Mouse (Mus musculus): Measurements from ENCODE around the gene Flrt1. TPM values are rescaled to one million over a fixed set of nuclear protein-coding genes. Genes with fewer than 3 reads are reported as not detected.

The Flrt1 gene
- total RNA-seq, 2 experiments from 2014 or later, result 1.3 to 4.0 TPM

DNA sequence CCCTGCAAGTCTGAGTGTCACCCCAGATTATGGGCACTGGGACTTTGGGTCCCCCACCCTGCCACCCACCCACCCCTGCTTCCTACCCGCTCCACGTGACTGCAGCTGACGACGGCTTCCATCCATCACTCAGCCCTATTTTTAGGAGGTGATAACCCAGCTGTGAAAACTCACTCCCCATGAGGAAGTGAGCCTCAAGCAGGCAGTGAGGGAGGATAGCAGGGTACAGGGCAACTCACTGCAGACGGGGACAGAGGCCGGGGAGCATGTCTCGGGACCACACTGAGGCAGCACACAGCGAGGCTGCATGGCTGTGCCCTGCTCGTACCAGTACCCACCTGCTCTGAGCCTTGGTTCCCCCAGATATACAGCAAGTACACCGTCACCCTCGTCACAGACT, 24.8 kb upstream of the Flrt1 start:
- DNase-seq, result no peak

DNA sequence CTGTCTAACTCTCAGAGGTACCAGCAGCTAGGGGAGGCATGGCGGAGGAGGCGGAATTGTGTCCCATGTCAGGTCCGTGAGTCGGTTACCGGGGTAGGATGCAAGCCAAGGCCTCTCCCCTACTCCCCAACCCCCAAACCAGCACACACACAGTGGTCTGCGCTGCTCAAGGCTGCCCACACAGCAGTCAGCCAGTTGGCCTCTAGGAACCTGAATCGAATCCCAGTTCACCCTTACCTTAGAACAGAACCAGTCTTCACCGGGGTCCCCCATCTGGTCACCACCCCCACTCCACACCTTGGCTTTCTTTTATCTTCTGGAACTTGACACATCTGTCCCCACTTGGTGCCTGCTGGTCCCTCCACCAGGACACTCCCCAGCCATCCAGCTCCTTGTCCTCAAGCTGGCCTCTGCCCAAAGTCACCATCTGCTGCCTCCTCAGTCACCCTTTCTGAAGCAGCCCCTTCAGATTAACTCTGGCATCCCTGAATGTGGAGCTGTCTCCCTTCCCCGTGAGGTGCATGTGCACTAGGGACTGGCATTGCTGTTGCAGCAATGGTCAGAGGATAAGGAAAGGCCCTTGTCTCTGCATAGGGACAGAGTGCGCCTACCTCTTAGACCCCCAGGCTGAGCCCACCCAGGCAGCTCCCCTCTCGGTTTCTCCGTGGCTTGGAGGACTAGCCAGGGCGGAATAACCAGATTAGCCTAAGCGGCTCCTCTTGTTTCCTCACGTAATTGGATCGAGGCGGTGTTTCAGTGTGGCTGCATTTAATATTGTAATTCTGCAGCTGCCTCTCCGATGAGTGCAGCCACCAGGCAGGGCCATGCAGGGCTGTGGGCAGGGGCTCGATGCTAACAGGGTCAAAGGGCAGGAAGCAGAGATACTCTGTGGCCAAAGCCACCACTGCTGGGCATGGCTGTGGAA, 23.3 kb upstream of the Flrt1 start:
- no peak for DNase-seq

DNA sequence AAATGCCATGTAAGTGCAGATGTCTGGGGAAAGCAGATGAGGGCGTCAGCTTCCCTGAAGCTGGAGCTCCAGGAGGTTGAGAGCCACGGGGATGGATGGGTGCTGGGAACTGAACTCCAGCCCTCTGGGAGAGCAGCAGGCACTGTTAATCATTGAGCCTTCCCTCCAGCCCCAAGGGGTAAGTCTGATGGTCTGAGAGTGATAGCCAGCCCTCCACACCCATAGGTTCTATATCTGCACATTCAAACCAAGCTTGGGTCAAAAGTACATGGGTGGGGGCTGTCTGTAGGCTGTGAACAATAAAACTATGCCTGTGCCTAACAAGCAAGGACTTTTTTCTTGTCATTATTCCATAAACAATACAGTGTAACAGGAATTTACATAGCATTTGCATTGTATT, 21.4 kb upstream of the Flrt1 start:
- DNase-seq, result no peak

DNA sequence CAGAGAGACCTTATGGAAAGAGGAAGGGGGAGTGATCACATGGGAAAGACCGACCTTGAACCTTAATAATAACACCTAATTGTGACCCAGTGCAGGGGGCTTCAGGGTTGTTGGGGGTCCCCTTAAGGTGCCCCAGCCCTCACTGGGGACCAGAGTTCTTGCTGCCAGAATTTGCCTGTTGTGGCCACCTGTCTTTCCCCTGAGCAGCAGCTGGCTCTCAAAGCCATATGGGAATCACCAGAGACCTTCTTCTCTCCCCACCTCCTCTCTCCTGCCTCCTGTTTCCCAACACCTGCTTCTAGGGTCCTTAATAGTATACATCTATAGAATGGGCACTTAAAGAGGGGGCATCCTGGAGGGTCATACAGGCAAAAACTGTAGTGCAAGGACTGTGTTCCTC, 20.7 kb upstream of the Flrt1 start:
- no peak for DNase-seq

DNA sequence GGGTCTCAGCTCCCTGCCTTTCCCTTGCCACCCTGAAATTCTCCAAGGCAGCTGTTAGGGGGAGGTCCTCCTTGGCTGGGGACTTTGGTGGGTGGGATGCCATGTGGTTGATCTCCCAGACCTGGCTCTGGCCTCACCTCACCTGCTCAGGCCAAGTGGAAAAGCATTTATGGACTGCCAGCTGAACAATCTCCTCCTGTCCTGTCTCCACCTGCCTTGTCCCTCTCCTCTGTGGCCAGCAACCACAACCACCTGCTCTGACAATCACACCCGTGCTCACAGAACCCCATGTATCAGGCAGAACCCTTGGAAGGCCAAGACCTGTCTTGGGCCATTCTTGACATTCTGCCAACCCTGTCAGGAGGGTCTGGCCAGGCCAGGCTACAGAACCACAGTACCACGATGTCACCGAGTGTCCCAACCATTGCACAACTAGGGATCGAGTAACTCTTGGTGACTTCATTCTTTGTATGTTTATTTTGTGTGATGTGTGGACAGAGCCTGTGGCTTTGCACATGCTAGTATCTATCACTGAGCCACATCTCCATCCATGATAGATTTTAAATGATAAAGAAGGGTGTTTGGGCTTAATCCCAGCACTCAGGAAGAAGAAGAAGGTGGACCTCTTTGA, 20.1 kb upstream of the Flrt1 start:
- DNase-seq, result no peak

DNA sequence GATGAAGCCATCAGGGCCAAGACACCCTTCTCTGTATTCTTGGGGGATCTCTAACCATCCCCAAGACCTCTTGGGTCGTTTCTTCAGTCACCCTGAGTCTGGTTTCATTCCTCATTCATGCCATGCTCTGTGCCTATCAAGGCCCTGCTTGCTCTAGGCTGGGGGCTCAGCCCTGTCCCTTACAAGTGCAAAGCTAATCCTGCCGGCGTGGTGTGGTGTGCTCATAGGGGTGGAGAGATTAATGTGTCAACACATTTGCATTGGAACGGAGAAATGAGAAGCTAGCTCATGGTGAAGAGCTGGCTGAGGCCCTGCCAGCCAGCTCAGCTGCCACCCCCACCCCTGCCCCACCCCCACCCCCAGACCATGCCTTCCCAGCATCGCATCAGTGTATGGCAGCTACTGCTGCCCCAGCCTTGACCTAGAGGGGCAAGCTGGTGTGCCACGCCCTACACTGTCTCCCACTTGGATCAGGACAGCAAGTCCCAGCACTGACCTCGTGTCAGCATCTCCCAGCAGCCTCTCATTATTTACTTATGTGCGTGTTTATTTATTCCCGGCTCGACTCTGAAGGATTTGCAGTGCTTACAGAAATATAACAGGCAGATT, 17.3 kb upstream of the Flrt1 start:
- DNase-seq, result no peak

DNA sequence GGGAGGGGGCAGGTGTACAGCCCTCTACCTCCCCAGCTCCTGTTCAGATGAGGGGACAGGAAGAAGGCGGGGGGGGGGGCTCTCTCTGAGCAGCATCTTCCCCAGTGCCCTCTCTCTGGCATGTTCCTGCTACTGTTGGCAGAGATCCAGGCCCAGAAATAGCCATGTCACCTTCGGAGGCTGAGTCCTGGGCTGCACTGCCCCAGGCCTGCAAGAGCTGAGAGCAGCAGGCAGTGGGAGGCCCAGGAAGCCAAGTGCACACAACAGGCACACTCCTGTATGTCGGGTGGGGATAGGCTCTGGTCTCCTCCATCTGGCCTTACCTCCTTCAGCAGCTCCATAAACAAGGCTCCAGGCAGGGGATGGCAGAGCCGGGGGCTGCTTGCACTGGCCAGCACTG, 16.7 kb upstream of the Flrt1 start:
- peak; percentile 26 to 42 for DNase-seq

DNA sequence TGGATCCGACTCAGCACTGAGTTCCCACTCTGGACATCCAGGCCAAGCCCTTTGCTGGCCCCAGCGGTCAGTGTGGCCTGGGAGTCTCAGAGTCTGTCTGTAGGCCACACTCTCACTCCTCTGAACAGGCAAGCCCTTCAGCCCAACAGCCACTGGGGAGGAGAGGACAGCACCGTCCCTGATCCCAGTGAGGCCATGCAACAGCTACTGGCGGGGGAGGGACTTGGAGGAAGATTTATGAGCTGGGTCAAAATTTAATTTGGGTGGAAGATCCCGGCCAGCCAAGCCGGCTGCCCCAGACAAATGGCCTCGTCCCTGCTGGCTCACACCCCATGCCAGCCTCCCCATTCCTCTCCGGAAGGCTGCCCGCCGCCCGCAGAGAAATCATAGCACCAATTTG, 15.7 kb upstream of the Flrt1 start:
- DNase-seq, result peak; percentile 77

DNA sequence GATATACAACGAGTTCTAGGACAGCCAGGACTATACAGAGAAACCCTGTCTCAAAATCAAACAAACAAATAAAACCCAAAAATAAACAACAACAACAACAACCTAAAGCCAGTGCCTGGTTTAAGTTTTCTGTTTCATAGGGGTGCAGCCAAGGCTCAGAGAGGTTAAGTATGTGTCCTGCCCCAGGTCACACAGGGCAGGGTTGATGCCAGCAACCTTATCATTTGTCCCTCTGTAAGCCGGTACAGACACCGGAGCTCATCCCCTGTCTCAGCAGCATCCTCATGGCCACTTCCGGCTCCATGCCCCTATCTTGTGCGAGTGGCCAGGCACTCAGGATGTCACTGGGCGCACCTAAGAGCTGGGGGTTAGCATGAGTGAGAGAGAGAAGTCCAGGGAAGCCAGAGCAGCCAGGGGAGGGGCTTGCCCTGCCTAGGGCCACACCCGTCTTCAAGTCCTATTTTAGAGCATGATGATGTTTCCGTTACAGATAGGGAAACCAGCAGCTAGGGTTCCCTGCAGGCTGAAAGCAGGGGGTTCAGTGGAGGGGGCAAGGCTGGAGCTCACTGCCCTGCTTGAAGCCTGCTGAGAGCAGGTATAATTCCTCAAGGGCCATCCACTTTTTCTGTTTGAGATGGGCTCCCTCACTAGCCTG, 12.3 kb upstream of the Flrt1 start:
- no peak for DNase-seq

DNA sequence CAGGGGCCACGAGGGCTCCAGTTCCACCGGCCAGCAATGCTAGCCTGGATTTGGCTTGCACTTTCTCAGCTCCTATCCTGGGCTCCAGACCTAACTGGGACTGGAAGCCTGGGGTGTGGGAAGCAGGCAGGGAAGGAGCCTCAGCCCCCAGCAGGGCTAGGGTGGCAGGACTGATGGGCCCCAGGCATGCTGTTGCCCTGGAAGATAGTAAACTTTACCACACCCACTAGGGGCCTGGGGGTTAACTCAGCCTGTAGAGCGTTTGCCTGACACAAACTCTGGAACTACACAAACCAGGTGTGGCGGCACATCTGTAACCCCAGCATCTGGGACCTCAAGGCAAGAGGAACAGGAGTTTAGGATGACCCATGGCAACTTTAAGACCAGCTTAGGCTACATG, 11.6 kb upstream of the Flrt1 start:
- DNase-seq, result no peak

DNA sequence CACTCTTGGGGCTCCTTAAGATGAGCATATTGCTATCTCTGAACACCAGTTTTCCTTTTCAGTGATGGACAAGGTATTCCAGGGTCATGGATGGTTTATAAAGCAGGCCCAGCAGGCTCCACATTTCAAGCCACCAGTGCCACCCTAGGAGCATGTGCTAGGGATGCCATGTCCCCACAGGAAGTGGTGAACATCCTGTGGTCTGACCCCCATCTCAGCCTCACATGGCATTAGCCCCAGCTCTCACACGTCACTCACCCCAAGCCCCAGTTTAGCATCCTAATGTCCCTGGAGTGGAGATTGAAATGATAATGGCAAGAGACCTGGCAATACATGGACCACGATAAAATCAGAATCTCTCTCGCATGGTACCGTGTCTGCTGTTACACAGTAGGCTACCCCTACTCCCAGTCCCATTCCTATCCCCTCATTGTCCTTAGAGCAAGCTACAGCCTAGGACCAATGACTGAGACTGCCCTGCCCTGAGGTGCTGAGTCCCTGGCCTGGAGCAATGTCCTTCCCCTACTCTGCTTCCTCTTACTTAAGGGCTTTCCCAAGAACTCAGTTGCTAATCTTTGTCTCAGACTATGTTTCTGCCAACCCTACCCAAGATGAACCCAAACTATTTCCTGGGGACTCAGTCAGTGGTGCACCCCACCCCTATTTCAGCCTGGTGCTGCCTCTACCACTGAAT, 10.7 kb upstream of the Flrt1 start:
- no peak for DNase-seq

DNA sequence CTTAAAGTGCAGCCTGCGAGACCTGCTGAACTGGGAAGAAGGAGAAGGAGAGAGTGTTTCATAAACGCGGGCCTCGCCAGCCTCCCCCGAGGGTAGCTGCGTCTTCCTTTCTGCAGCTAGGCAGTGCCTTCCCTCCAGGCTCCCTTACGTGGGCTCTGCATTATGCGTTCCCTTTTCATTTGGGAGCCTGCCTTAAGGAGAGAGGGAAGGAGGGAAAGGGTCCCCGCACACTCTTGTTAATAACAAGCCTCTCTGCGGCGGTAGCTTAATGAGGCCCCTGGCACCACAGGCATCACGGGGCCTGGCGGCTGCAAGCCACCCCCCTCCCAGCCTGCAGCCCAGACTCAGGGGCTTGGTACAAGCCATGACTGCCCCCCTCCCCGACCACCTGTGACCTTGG, 8.0 kb upstream of the Flrt1 start:
- no peak for DNase-seq

DNA sequence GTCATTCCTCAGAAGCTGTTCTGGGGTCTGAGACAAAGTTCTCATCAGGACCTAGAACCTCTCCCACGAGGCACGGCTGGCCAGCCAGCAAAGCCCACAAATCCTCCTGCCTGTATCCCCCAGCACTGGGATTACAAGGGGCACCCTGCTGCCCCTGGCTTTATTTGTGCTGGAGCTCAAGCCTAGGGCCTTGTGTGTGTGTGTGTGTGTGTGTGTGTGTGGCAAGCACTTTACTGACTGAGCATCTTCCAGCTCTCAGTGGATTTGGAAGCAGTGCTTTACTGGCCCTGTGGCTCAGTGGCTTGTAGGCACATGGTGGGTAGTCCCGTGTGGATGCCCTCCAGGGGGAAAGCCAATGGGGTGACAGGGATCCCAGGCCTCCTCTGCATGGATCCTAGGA, 7.1 kb upstream of the Flrt1 start:
- DNase-seq, result no peak

DNA sequence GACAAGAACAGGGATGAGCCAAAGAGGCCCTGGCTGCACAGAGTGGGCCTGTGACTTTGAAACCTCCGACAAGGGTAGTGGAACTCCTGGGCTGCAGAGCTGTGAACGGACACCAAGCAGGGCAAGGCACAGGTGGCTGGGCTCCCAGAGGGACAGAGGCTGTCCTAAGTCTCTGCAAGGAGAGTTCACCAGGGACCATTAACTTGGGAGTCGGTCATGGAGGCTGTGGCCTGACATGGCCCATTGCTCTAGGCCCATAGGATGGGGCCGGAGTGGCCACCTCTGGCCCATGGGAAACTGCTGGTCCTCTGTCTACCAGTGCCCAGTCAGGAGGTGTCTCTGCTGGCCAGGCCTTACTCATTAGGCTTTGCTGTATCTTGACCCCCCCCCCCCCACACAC, 6.2 kb upstream of the Flrt1 start:
- DNase-seq, result no peak

DNA sequence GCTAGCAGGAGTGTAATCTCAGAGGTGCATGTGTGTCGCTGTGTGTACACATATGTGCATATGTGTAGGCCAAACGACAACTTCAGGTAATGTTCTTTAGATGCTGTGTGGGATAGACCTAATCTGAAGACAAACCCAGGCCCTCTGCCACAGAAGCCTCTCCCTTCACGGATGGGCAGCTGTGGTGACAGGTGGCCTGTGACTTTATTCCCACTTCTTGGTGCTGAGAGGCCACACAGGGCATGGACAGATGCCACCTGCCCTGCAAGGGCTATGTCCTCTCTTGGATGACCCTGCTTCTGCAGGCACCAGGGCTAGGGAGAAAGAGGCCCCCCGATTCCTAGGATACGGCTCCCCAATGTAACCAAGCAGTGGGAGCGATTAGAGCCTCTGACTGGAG, 5.8 kb upstream of the Flrt1 start:
- DNase-seq, result no peak

DNA sequence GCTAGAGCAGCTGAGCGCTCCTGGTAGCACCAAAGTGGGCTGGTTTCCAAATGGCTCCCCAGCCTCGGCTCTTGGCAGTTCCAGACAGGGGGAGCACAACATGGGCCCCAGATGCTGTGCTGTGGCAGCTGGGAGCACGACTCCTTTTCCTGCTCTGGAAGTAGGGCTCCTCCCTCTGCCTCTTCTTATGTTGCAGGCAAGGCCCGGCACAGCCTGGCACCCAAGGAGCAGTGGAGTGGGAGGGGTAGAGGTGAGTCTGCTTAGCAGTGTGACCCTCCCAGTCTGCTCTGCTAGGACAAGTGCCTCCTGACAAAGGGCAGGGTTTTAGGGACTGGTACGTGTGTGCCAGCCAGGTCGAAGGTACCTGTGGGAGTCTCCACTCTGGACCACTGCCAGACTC, 5.3 kb upstream of the Flrt1 start:
- no peak for DNase-seq

DNA sequence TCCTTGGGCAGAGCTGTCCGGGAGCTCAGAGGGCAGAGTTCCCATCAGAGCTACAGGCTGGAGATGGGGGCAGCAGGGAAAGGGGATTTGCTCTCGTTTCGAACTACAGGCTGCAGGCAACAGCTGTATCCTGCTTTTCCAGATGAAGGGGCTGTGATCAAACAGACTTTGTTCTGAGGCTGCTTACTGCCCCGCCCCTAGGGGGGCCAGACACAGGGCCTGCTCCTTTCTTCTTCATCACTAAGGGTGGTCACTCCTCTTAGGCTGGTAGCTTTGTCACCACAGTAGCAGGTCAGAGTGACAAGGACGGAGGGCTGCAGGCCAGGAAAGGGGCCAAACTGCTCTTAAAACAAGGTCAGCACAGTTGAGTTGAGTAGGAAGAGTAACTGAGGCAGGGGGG, 4.6 kb upstream of the Flrt1 start:
- no peak for DNase-seq

DNA sequence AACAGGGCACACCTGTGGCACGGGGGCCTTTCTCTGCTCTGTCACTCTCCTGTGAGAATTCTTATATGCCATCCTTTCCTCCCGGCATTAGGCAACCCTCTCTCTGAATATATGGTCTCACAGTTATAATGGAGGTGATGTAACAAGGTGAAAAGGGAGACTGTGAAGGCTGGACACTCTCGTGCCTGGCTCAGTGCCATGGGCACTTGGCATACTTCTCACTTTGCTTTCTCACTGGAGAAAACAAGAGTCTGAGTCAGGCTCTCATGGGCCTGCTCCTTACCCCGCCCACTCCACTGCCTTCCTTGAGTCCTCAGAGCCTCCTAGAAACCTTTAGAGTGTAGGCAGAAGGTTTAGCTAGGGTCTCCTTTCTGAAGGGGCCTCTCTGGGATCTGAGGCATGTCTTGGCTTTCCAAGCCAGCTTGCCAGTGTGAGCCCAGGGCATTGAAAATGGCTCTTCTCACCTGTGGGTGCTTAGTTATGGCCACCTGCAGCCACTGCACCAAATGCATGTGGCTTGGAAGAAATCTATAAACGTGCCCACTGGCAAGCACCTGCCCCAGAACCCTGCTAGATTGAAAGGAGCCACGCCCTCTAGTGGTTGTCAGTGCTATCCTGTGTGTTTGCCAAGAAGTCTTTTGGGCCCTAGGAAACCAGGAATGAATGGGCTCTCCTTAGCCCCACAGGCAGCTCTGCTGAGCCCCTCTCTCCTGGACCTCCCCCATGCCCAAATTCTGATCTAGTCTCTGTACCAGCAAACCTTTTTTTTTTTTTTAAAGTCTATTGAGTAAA, 2.8 kb upstream of the Flrt1 start:
- DNase-seq, result peak; percentile 44 to 46

DNA sequence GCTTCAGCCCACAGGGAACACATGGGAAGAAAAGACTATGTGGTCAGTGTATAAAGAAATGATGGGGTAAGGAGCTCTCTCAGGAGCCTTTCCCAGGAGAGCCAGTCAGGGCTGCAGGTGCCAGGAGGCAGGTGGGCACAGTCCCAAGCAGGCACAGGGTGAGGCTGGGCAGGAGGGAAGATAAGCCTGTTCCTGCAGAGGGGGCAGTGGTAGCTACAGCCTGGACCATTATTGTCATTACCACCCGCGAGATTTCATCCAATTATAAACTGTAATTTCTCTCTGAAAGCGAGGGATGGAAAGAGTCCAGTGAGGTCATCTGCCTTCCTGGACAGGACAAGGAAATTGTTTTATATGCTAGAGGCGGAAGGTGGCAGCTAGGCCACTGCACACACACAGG, 1.6 kb upstream of the Flrt1 start:
- no peak for DNase-seq

DNA sequence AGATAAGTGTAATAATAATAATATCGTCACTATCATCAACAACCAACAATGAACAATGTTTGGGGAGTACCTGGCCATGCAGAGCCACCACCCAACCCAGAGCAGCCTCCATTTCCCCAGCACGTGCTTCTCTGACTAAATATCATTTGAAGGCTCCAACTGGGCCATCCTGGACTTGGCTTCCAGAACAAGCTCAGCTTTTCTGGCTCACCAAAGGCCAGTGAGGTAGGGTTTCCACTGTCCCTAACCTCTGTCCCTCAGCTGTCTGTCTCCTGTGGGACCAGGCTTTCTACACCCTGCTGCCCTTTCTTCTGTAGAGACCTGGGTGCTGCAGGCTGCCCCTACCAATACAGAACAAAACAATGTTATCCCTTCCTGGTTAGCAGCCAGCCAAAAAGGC, 1.0 kb upstream of the Flrt1 start:
- DNase-seq, result no peak

DNA sequence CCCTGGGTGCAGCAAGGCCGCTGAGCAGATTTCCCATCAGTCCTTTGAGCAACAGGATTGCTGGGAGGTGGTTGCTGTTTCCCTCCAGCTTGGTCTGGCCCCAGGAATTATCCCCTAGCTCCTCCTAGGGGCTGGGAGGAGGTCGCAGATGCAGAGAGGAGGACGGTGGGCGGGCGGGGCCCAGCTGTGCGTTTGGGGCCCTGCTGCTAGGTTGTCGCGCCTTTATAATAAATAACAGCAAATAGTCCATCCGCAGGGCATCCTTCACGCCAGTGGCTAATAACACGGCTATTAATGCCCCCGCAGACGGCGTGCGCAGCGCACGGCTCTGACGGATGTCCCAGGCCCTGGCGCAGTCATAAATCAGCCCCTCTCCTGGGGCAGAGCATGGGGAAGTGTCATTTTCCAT, 1.5 kb downstream of the Flrt1 start:
- no peak for DNase-seq

All from adrenal gland, postnatal 36 days (tissue).